Mouse (Mus musculus) gastrocnemius, postnatal 36 days (tissue): ENCODE measurements around the gene Hmgcs2. TPM values are rescaled to one million over a fixed set of nuclear protein-coding genes. Genes with fewer than 3 reads are reported as not detected.
"Not testable (repeated sequence)": the region's sequence is repeated elsewhere in the genome, so short reads cannot be mapped to it uniquely, and the experiment has no call there.

ENCODE experiments used
- DNase-seq, 2 experiments: peaks; one replicate each; pipeline ENCODE4 v3.0.0; 2022
- intact Hi-C: fragments of 180-260 bp; cut with DNase I; formaldehyde crosslinking; loops from one replicate; pipeline ENCODE4 v1.15.1; 2025
- total RNA-seq, 2 experiments: library from RNA; stranded (reverse); gene quantifications; 2 replicates each; pipeline ENCODE4 v1.2.3; 2021

Hmgcs2 gene
- total RNA-seq, 2 experiments from 2014 or later, result 0.97 to 1.4 TPM

DNA sequence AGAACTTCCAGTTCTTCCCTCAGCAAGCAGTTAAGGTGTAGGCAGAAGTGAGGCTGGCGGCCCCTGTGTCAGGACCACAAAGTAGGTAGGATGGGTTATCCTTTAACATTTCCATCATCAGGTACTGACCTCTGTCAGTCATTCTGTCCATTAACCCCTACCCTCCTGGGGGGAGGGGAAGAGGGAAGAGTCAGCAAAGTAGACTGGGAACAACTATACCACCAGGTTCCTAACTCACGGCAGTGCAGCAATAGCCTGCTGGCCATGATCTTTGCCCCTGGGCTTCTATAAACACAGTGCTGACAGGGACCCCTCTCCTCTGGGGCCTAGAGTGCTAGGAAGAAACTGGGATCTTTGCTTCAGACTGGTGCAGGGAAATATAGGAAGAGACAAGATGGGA, 53.8 kb downstream of the Hmgcs2 start:
- intact Hi-C loops, result no loop called here

DNA sequence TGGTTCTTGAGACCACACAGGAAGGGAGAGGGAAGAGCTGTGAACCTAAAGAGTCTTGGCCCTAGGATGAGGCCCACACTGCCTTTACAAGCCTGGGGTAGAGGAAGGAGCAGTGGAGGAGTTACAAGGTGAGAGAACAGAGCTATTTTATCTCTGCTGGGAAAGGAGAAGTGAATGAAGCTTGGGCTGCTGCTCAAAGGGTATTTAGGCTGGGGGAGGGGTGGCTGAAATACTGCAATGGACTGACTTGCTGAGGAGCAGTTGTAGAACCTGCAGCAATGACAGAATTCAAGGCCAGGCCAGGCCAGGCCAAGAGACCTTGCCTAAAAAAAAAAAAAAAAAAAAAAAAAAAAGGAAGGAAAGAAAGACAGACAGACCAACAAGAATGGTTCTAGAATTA, 55.1 kb downstream of the Hmgcs2 start:
- no peak for DNase-seq
- intact Hi-C loops, result no loop called here

More for the DNA sequence above, 53.8 kb downstream of the Hmgcs2 start:
- DNase-seq, result no peak

DNA sequence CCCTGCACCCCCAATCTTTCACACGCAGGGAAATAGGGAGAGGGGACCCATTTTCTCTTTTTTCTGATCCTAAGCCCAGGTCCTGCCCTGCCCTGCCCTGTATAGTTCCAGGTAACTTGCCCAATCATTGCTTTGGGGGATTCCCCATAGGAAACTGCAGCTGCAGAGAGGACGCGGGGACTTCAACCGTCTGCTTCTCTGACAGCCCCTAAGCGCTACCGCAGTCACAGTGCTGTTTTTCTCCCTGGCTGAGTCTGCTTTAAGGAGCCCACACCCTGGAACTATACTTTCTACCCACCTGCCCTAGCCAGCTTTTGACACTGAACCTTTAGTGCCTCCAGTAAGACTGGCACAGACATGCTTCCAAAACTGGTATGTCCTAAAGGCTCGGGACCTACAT, 55.7 kb downstream of the Hmgcs2 start:
- intact Hi-C loops, result no loop called here
- no peak for DNase-seq

GRCm38 (mm10) chr3:98336661-98337654, 56.7 kb downstream of the Hmgcs2 start:
- intact Hi-C loops, result no loop called here
- DNase-seq, result no peak

- peak; percentile 22 to 23 for DNase-seq
- intact Hi-C loops, result no loop called here
Measured at GRCm38 (mm10) chr3:98338584-98339041, 58.4 kb downstream of the Hmgcs2 start.

DNA sequence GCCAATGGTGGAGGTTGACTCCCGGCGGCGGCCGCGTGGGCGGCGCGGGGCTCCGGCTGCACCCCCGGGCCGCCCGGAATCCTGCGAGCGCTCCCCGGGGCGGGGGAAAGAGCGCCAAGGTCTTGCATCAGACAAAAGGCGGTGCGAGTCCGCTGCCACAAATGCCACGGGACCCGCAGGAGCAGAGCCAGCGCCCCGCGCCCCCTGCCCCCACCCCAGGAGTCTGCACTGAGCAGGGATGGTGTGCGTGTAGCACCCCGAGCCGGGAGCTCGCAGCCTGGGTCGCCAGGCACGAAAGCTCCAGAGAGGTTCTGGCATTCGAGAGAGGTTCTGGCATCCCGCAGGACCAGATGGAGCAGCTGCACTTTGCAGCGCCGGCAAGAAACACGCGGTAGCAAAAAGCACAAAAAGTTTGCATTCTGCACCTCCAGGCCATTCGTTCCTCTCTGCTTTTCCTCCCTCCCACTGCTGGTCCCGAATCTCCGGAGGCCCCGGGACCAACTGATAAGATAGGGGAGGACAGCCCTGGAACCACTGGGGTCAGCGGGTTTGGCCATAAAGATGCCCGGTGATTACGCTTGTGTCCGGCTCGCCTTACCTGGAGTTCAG, 59.0 kb downstream of the Hmgcs2 start:
- intact Hi-C loops, result no loop called here
- peak; percentile 41 to 42 for DNase-seq

- DNase-seq, result peak; percentile 31 to 33
- intact Hi-C loops, result not testable (repeated sequence)
Measured at GRCm38 (mm10) chr3:98339706-98340109, 59.5 kb downstream of the Hmgcs2 start, which contains the start of gene Phgdh. TSS of gene Phgdh (minus strand) at chr3:98339990.

GRCm38 (mm10) chr3:98340818-98341594, 60.8 kb downstream of the Hmgcs2 start:
- intact Hi-C loops, result no loop called here
- no peak for DNase-seq

GRCm38 (mm10) chr3:98343235-98343634, 63.0 kb downstream of the Hmgcs2 start:
- DNase-seq, result no peak
- intact Hi-C loops, result no loop called here

GRCm38 (mm10) chr3:98348106-98348505, 67.9 kb downstream of the Hmgcs2 start:
- intact Hi-C loops, result no loop called here
- no peak for DNase-seq

GRCm38 (mm10) chr3:98348705-98349104, 68.5 kb downstream of the Hmgcs2 start:
- no peak for DNase-seq
- intact Hi-C loops, result no loop called here

- intact Hi-C loops, result no loop called here
- DNase-seq, result peak in 1 of 2 experiments; percentile 69
Measured at GRCm38 (mm10) chr3:98353892-98354291, 73.7 kb downstream of the Hmgcs2 start.

GRCm38 (mm10) chr3:98355344-98356025, 75.2 kb downstream of the Hmgcs2 start:
- intact Hi-C loops, result no loop called here
- DNase-seq, result no peak

- no peak for DNase-seq
- intact Hi-C loops, result no loop called here
Measured at GRCm38 (mm10) chr3:98356026-98356365, 75.8 kb downstream of the Hmgcs2 start.

GRCm38 (mm10) chr3:98356632-98357370, 76.6 kb downstream of the Hmgcs2 start:
- intact Hi-C loops, result no loop called here
- DNase-seq, result no peak
